8 mouse cellular contexts compared by ENCODE assay signal in genomic region chr2:126553291-126553639, GRCm38 (mm10). TPM values are rescaled to one million over a fixed set of nuclear protein-coding genes. Genes with fewer than 3 reads are reported as not detected.
A peak's percentile ranks its signal among the peaks of the same experiment; 100 is the strongest.
DNase-seq lines count a peak whose midpoint lies in the region; ATAC-seq lines count a peak whose summit lies in the region.

No protein-coding gene starts in this region.

- peak; percentile 63 for ATAC-seq in kidney, embryonic 14.5 days (ENCODE audit: low FRiP score, low TSS enrichment)
- peak; percentile 77 for ATAC-seq in hindbrain, embryonic 13.5 days (ENCODE audit: low FRiP score)
- ATAC-seq in midbrain, embryonic 15.5 days (replicated peaks) = peak; percentile 84

- no peaks in the 10 kb centered on the region for H3K9me3 ChIP-seq in kidney, embryonic 14.5 days (ENCODE audit: control insufficient read depth, low read length)
- no peaks in the 10 kb centered on the region for H3K9me3 ChIP-seq in hindbrain, embryonic 13.5 days
- H3K9me3 ChIP-seq in midbrain, embryonic 15.5 days = no peaks in the 10 kb centered on the region

- no peaks in the 10 kb centered on the region for H3K36me3 ChIP-seq in kidney, embryonic 14.5 days (ENCODE audit: control insufficient read depth, insufficient read depth, low read length)
- no peaks in the 10 kb centered on the region for H3K36me3 ChIP-seq in hindbrain, embryonic 13.5 days
- H3K36me3 ChIP-seq in midbrain, embryonic 15.5 days (replicated peaks) = no peaks in the 10 kb centered on the region

- under 1% methylated on average over 26 of the region's 26 CpGs for WGBS in kidney, embryonic 14.5 days
- 1% methylated on average over 26 of the region's 26 CpGs for WGBS in hindbrain, embryonic 13.5 days
- WGBS in midbrain, embryonic 15.5 days = under 1% methylated on average over 26 of the region's 26 CpGs

- H3K4me2 ChIP-seq in kidney, embryonic 14.5 days (replicated peaks; ENCODE audit: low read depth, low read length) = peak overlapping the region; percentile 82
- peak overlapping the region; percentile 95 for H3K4me2 ChIP-seq in hindbrain, embryonic 13.5 days
- peak overlapping the region; percentile 98 for H3K4me2 ChIP-seq in midbrain, embryonic 15.5 days

- DNase-seq in kidney, postnatal 4 days = no peak
- DNase-seq in thymus, postnatal 36 days = no peak
- DNase-seq in layer of hippocampus, adult 9-11 months = no peak
- DNase-seq in cerebellum, adult 18-20 months = no peak

- H3K27ac ChIP-seq in kidney, embryonic 14.5 days (ENCODE audit: low read depth, low read length) = no peak overlapping the region
- peak overlapping the region; percentile 66 for H3K27ac ChIP-seq in brown adipose tissue, adult 24 weeks (replicated peaks; ENCODE audit: low read depth, low read length)
- peak overlapping the region; percentile 76 for H3K27ac ChIP-seq in hindbrain, embryonic 13.5 days
- H3K27ac ChIP-seq in midbrain, embryonic 15.5 days = peak overlapping the region; percentile 79

- peak overlapping the region; percentile 49 for H3K4me3 ChIP-seq in kidney, embryonic 14.5 days (ENCODE audit: low read length)
- H3K4me3 ChIP-seq in brown adipose tissue, adult 24 weeks (ENCODE audit: insufficient read depth, low read depth, low read length) = peak overlapping the region; percentile 65
- peak overlapping the region; percentile 73 for H3K4me3 ChIP-seq in hindbrain, embryonic 13.5 days
- H3K4me3 ChIP-seq in midbrain, embryonic 15.5 days = peak overlapping the region; percentile 81

- peaks cover 36% of the 10 kb centered on the region for H3K27me3 ChIP-seq in kidney, embryonic 14.5 days (ENCODE audit: control insufficient read depth, insufficient read depth, low read length)
- peaks cover 48% of the 10 kb centered on the region for H3K27me3 ChIP-seq in hindbrain, embryonic 13.5 days
- H3K27me3 ChIP-seq in midbrain, embryonic 15.5 days (replicated peaks) = peaks cover 10% of the 10 kb centered on the region

- peaks cover 2% of the 10 kb centered on the region; the same call in 1 of the 2 replicates for H3K4me1 ChIP-seq in kidney, embryonic 14.5 days (ENCODE audit: control insufficient read depth, insufficient read depth, low read length)
- 0 out of 2 replicates have a peak, but pooled peaks cover 2% of the 10 kb centered on the region for H3K4me1 ChIP-seq in brown adipose tissue, adult 24 weeks (ENCODE audit: control insufficient read depth, insufficient read depth, insufficient read length, low read length)
- H3K4me1 ChIP-seq in hindbrain, embryonic 13.5 days (replicated peaks) = peaks cover 16% of the 10 kb centered on the region
- peaks cover 13% of the 10 kb centered on the region for H3K4me1 ChIP-seq in midbrain, embryonic 15.5 days

- H3K9ac ChIP-seq in kidney, embryonic 14.5 days (ENCODE audit: low read depth, low read length) = peak overlapping the region; percentile 51; the same call in 1 of the 2 replicates
- H3K9ac ChIP-seq in hindbrain, embryonic 13.5 days = peak overlapping the region; percentile 82
- peak overlapping the region; percentile 77 for H3K9ac ChIP-seq in midbrain, embryonic 15.5 days

RNA-seq across cellular contexts. Expression of gene Slc27a2, which starts 1.1 kb away (rescaled TPM):
- polyA plus RNA-seq in kidney, embryonic 14.5 days (2014; fragmentation: Nextera tagmentation; extraction: Ambion mirVana) = 3.9 and 9.6 TPM in 2 replicates
- polyA plus RNA-seq in brown adipose tissue, adult 24 weeks (2012; ENCODE audit: insufficient read depth, insufficient read length, missing spikeins) = 53.3 and 74.1 TPM in 2 replicates
- 6.4 and 6.7 TPM in 2 replicates for polyA plus RNA-seq in hindbrain, embryonic 13.5 days (2015; fragmentation: Nextera tagmentation; extraction: Ambion mirVana)
- 12.7 and 13.0 TPM in 2 replicates for polyA plus RNA-seq in midbrain, embryonic 15.5 days (2015; fragmentation: Nextera tagmentation; extraction: Ambion mirVana)

RNA-seq across cellular contexts. Expression of gene Atp8b4, which starts 52.8 kb away (rescaled TPM):
- 0.18 and 0.29 TPM in 2 replicates for polyA plus RNA-seq in kidney, embryonic 14.5 days (2014; fragmentation: Nextera tagmentation; extraction: Ambion mirVana)
- polyA plus RNA-seq in brown adipose tissue, adult 24 weeks (2012; ENCODE audit: insufficient read depth, insufficient read length, missing spikeins) = 0.21 and 0.44 TPM in 2 replicates
- polyA plus RNA-seq in hindbrain, embryonic 13.5 days (2015; fragmentation: Nextera tagmentation; extraction: Ambion mirVana) = 0.06 and 0.19 TPM in 2 replicates
- 0.10 and 0.25 TPM in 2 replicates for polyA plus RNA-seq in midbrain, embryonic 15.5 days (2015; fragmentation: Nextera tagmentation; extraction: Ambion mirVana)
